Mouse (Mus musculus) liver, postnatal 0 days (tissue): ENCODE data around the gene Loxl4.

Experiments used
- CTCF ChIP-seq: sonication (generic); IDR thresholded peaks from 2 replicates; pipeline ENCODE4 v1.5.1; 2016; ENCODE audit warnings: antibody characterized with exemption, low read depth
- EP300 ChIP-seq: IDR thresholded peaks from 2 replicates; pipeline ENCODE4 v1.6.1; 2016; ENCODE audit warnings: antibody characterized with exemption, low read depth, mild to moderate bottlenecking

DNA sequence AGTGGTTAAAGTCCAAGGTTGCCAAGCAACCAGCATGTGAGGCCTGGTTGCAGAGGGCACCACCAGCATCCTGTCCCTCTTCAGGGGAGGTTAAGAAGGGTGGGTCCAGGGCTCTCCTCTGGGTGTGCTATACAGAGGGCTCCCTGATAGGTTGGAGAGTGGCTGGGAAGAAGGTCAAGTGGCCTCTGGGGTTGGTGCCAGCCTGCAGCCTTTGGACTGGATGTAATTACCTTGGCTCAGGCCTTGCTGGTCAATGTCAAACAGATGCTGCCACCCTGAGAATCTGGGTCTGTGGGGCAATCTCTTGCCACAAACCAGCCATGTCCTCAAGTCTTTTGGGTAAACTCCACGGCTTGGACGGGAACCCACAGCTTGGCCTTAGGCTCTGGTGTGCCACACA is 11.2 kb downstream of the Loxl4 start:
- TF ChIP-seq CTCF, result no peak
- no peak for TF ChIP-seq EP300
